Mouse (Mus musculus) MEL-GATA-1-ER (cell line): ENCODE results near the gene Nsf.

ENCODE experiments used
- DNase-seq: peaks from one replicate; pipeline ENCODE4 v3.0.0-alpha.2; 2012; ENCODE audit warnings: low read depth; ENCODE audit errors: extremely low read depth

Gene Nsf

GRCm38 (mm10) chr11:103852590-103853283 is 101.1 kb downstream of the Nsf start:
- DNase-seq: peak; percentile 93

- DNase-seq: no peak
Measured at GRCm38 (mm10) chr11:103848287-103848686, 105.6 kb downstream of the Nsf start.

- no peak for DNase-seq
Measured at GRCm38 (mm10) chr11:103840834-103841233, 113.0 kb downstream of the Nsf start.

GRCm38 (mm10) chr11:103838955-103839354 is 114.9 kb downstream of the Nsf start:
- DNase-seq: no peak

- no peak for DNase-seq
Measured at GRCm38 (mm10) chr11:103832331-103832730, 121.5 kb downstream of the Nsf start.

GRCm38 (mm10) chr11:103831766-103832165 is 122.1 kb downstream of the Nsf start:
- no peak for DNase-seq

- DNase-seq: no peak
Measured at GRCm38 (mm10) chr11:103830476-103830875, 123.4 kb downstream of the Nsf start.

GRCm38 (mm10) chr11:103829956-103830355 is 123.9 kb downstream of the Nsf start:
- DNase-seq: no peak

GRCm38 (mm10) chr11:103828866-103829265 is 125.0 kb downstream of the Nsf start:
- DNase-seq: no peak

GRCm38 (mm10) chr11:103827201-103827600 is 126.7 kb downstream of the Nsf start:
- DNase-seq: no peak

- DNase-seq: no peak
Measured at GRCm38 (mm10) chr11:103816719-103817118, 137.1 kb downstream of the Nsf start.

GRCm38 (mm10) chr11:103815986-103816385 is 137.9 kb downstream of the Nsf start:
- DNase-seq: no peak

GRCm38 (mm10) chr11:103814808-103815207 is 139.0 kb downstream of the Nsf start:
- DNase-seq: peak; percentile 0

- no peak for DNase-seq
Measured at GRCm38 (mm10) chr11:103811246-103811645, 142.6 kb downstream of the Nsf start.

- DNase-seq: no peak
Measured at GRCm38 (mm10) chr11:103810631-103811030, 143.2 kb downstream of the Nsf start.

- no peak for DNase-seq
Measured at GRCm38 (mm10) chr11:103809611-103810598, 144.0 kb downstream of the Nsf start.

GRCm38 (mm10) chr11:103808771-103809610 is 144.9 kb downstream of the Nsf start:
- DNase-seq: no peak

GRCm38 (mm10) chr11:103807966-103808365 is 145.9 kb downstream of the Nsf start:
- no peak for DNase-seq

GRCm38 (mm10) chr11:103804804-103805203 is 149.1 kb downstream of the Nsf start:
- no peak for DNase-seq

GRCm38 (mm10) chr11:103804126-103804525 is 149.7 kb downstream of the Nsf start:
- DNase-seq: no peak

GRCm38 (mm10) chr11:103801128-103801527 is 152.7 kb downstream of the Nsf start:
- DNase-seq: no peak
